ENCODE assay signal across 14 mouse cellular contexts in genomic region chr4:140614553-140614952, GRCm38 (mm10).
"Had no signal": no experiment of that assay in that cellular context is flagged by ENCODE, and none has a peak within 500 bp of the region (broad histone marks: within the 10 kb centered on the region; RNA-seq: fewer than 3 reads in every experiment).

No protein-coding gene starts in this region.

- DNase-seq: kidney, adult 8-10 months; kidney, postnatal 14 days; left cerebral cortex, postnatal 4 days; lung, adult 2 months; lung, postnatal 4 days; right cerebral cortex, adult 18-20 months; right cerebral cortex, postnatal 25 days; thymus, postnatal 4 days had no signal

- H3K36me3 ChIP-seq: liver, embryonic 15.5 days had no signal

- H3K27me3 ChIP-seq: liver, embryonic 15.5 days; neural tube, embryonic 12.5 days had no signal

- H3K4me2 ChIP-seq: liver, embryonic 11.5 days; liver, embryonic 15.5 days; neural tube, embryonic 12.5 days had no signal

- H3K9me3 ChIP-seq: liver, embryonic 15.5 days; neural tube, embryonic 12.5 days had no signal

- H3K4me3 ChIP-seq: liver, embryonic 15.5 days; myocyte; neural tube, embryonic 12.5 days had no signal

- H3K9ac ChIP-seq: liver, embryonic 15.5 days; neural tube, embryonic 12.5 days had no signal

- ATAC-seq: intestine, embryonic 16.5 days; lung, postnatal 0 days had no signal

- H3K27ac ChIP-seq: liver, embryonic 15.5 days; neural tube, embryonic 12.5 days had no signal
